Mouse (Mus musculus) retina, embryonic 14.5 days (tissue): ENCODE results near the gene B4galt7.
A peak's percentile ranks its signal among the peaks of the same experiment; 100 is the strongest.
"Not testable (repeated sequence)": the region's sequence is repeated elsewhere in the genome, so short reads cannot be mapped to it uniquely, and the experiment has no call there.

Source experiments
- DNase-seq: peaks from one replicate; pipeline ENCODE4 v3.0.0-alpha.2; 2015; ENCODE audit warnings: low spot score

Gene B4galt7

DNA sequence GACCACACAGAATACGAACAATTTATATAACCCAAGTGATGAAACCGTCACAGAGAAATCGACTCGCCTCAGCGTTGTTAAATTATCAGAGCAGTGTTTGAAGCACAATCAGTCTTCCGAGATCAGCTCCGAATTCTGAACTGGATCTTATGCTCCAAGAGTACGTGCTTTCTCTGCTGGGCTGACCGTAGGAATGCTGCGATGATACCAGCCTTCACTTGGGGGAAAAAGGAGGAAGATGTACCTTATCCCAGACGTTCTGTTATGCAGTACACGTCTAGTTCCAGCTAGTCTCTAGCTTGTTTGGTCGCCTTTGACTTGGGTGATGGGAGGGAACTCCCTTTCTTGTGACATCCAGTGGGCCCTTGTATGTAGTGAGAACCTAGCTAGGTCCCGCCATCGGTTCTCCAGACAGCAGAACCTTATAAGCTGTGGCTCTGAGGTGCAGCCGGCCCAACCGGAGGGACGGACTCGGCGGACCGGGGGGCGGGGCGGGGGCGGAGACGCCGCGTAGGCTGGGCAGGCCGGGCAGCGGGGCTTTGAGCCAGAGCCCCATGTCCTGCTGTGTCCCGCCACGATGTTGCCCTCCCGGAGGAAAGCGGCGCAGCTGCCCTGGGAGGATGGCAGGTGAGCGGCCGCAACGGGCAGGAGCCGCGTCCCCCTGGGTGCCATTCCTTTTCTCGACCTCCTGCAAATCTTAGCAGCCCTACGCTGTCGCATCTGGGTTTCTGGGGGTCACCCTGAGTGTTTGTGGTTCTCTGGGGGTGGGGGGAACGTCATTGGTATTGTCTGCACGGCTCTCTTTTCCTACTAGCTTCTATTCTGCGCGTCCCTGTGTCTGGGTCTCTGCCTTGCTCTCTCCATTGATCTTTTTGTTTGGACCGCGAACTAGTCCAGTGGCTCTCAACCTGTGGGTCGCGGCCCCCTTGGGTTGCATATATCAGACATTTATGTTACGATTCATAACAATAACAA lies at the start of gene B4galt7:
B4galt7 (plus strand) TSS at position 331 of the 975 bp plus-strand sequence.
- DNase-seq: peak; percentile 79

DNA sequence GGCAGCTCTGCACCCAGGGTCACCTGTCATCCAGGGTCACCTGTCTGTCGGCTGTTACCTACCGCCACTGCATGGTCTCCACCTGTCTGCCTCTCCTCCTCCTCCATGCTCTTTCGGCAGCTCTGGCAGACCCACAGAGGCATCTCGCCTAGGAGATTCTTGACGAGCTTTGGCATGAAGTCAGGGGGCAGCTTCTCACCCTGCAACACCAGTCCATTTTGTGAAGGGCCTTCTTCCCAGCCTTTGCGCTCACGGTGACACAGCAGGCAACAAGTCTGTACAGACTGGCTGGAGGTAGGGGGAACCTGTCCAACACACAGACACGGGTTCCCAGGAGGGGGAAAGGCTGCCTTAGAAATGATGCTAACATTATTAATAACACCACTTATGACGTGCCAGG lies 43.8 kb upstream of the B4galt7 start:
- no peak for DNase-seq

DNA sequence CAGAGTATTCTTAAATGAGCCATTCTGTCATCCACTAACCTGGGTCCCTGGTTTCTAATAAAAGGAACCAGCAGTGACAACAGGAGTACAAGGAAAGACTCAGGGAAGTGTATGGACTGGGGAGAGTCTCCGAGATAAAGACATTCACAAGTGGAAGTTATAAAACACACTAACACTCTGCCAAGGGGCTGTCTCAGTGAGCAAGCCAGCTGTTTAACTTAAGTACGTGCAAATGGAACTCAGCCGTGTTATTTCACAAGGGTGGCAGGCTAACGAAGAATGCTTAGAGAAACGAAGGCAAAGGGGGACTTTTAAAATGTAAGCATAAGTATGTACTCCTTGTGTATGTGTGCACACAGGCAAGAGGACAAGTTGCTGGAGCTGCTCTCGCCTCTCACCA lies 42.2 kb upstream of the B4galt7 start:
- DNase-seq: no peak

DNA sequence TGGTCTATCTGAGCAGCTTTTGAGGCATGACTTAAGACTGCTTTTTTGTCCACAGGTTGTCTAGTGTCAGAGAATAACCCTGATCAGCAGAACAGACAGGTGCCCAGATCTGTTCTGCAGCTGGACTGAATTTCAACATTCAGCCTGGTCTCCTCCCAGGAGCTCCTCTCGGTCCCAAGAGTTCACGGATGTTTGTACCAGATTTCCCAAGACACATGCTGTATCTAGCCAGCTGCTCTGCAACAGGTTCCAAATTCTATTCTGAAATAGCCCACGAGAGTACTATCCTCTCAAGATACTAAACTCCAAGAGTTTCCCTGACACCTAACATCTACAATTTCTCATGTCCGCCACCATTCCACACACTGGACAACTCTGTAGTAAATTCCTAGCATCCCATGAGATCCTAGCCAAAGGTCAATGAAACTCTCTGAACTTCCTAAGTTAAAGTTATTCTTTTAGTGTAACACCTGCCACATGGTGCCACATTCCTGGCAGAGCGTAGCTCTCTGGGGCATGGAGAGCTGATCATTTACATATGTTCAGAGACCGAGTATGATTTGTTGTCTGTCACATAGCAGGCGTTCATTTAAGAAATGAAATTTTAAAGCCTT lies 36.3 kb upstream of the B4galt7 start:
- no peak for DNase-seq

DNA sequence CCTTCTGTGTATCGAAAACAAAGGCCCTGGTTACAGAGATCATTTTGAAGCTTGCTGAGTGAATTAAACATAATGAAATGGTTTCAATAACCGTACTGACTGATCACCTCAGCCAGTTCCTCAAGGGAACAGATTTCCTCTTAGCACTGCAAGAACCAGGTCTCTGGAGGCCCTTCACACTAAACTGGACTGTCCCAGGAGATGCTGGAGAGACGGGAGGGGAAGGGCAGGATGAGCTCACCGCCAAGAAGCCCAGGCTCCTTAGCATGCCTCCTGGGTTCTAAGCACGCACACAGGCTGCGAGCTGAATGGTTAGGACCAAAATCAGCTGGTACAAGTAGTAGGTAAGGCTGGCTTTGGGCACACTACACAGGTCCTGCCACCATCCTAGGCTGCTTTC lies 32.7 kb upstream of the B4galt7 start:
- no peak for DNase-seq

DNA sequence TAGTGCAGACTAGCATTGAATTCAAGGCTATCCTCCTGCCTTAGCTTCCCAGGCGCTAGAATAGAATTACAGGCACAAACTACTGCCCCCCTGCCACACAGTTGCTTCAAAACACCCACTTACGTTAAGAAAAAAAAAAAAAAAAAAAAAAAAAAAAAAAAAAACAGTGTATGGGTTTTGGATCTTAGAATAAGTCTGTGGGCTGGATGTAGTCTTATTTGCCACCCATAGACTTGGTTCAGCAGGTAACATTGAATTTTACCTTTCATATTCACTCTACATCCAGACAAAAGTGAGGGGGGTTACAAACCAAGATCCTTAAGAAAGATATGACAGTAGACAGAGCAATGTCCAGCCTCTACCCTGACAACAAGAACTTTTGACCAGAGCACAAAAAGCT lies 31.7 kb upstream of the B4galt7 start:
- DNase-seq: no peak

DNA sequence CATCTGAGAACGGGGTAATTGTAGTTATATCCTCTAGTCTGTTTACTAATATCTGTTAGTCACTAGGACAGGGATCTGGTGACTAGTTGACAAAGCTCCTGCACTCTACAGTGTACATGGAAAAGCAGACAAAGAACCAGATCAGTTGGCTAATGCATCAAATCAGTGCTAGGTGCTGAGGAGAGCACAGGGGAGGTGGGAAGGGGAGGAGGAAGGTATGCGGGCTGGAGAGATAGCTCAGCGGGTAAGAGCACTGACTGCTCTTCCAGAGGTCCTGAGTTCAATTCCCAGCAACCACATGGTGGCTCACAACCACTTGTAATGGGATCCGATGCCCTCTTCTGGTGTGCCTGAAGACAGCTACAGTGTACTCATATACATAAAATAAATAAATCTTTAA lies 31.2 kb upstream of the B4galt7 start:
- not testable (repeated sequence) for DNase-seq

DNA sequence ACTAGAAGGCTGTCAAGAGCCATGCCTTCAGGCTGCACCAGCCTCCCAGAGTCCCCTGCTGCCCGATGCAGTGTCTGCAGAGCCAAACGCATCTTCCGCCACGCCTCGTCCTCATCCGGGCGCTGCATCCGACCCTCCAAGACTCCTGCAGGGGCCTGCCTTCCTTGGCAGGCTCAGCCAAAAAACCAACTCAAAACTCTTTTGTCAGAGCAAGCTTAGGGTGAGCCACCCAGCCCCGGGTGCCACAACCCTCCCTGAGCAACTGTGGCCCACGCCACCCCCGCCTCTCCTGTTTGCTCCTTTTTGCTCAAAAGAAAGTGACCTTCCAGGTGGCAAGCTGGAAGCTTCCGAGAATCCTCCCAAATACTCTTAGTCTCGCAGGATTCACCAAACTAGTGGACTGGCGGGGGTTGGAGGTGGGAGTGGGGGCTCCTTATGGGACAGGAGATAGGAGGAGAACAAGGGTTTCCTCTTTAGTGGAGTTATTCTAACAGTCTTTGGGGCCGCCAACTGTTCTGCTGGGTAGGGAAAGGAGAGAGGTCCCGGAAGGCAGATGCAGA lies 29.9 kb upstream of the B4galt7 start:
- peak; percentile 43 for DNase-seq

DNA sequence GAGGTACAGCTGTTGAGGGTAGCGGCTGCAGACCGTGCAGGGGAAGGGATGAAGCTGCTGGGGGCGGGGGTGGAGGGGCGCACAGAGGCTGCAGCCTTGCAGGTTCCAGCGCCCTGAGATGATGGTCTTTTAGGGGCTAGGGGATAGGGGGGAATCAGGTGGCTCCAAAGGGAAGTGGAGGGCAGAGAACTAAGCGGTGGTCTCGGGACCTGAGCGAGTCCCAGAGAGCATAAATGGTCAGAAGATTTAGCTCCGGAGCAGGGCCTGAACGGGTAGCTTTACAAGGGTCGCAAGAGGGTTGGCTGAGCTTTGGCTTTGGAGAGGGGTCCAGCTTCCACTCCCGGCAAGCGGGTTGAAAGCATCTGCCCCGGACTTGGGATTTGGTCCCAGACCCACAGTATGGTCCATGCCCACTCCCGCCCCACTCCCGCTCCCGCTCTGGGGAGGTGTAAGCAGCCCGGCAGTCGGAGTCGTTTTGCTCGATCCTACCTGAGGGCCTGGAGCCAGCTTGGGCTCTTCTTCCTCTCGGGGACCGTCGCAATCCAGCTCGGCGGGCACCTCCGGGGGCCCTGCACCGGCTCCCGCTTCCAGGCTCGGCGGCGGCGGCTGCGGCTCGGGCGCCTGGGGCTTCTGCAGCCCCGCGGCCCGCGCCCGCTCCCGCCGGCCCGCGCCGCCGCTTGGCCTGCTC lies 29.3 kb upstream of the B4galt7 start:
- DNase-seq: peak; percentile 44

DNA sequence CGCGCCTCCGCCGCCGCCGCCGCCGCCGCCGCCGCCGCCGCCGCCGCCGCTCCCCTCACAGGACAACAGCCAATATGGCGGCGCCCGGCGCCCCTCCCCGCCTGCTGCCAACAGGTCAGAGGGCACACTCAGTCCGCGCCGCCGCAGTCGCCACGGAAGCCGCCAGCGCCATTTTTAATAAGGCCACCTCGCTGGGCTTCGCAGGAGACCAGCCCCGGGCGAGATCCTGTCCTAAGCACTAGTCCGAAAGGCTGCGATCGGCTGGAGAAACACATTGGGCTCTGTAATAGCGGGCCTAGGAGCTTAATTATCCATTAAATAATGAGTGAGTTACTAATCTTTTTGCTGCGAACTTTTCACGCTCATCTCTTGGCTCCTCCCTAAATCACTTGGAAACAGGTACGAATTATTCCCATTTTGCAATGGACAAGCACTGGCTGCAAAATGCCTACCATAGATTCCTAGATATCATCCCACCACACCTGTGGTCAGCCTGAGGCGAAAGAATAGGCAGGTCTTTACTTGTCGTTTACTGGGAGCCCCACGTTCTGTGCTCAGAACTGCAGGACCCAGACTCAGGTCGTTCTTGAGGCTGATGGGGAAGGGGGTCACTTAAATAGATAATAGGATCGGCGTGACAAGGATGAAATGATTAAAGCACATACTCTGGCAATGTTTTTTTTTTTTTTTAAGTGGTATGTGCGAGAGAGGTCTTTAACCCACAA lies 28.5 kb upstream of the B4galt7 start, which contains the start of gene Fam193b:
Fam193b (minus strand) TSS at position 94 of the 725 bp plus-strand sequence.
- peak; percentile 98 for DNase-seq

DNA sequence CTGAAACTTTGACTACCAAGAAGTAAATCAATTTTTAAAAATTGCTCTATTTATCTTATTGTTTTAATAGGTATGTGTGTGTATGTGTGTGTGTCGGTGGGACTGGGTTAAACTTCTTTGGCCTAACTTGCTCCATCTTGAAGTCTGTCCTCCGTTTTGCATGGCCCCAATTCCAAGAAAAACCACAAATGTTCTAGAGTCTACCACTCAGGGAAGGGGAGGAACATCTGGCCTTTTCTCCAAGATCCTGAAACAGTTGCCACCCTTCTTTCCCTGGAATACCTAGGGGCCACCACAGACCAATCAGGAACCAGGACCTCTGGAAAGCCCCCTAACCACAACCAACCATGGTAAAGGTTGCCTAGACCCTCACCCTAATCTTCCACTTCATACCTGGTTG lies 27.7 kb upstream of the B4galt7 start:
- DNase-seq: no peak

DNA sequence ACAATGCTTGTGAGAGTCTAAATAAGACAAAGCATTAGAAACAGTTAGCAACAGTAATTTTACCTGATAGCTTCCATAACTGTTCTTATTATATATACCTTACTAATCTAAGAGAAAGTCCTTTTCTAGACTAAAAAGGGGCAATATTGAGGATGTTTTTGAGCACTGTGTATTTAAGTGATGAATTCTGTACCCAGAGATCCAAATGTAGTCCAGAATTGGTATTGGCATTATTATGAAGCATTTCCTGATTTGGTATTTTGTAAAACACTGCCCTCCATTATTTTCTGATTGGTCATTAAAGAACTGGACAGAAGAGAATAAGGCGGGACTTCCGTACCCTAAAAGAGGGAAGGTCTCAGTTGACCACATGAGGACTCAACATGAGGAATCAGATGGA lies 26.3 kb upstream of the B4galt7 start, which contains the start of gene Tmed9:
Tmed9 (plus strand) TSS at position 301 of the 400 bp plus-strand sequence.
- no peak for DNase-seq

DNA sequence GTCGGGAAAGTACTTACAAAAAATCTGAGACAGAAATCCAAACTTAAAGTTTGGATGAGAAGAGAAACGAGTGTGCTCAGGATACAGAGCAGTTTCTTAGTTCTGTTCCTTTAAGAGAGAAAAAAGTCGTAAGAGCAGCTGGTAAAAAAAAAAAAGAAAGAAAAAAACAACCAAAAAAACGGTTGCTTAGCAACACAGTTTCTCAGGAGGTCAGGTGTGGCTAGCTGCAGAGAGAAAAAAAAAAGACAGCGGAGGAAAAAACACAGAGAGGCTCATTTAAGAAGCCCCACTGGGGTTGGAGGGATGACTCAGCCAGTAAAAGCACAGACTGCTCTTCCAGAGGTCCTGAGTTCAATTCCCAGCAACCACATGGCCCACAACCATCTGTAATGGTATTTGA lies 25.4 kb upstream of the B4galt7 start:
- no peak for DNase-seq

DNA sequence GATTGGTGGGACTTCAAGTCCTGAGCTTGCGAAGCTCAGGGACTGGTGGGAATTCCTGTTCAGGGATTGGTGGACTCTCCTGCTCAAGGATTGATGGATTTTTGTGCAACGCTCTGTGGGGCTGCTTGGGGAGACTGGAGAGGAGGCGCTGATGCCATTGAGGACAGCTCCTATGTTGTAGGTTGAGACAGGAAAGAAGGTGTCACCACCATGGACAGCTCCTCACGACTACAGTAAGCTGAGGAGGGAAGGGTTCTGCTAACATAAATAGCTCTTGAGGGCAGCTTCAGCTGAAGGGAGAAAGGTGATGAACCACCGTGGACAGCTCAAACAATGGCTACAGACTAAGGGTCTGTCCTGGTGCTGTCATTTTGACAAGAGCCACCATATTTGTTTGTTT lies 23.8 kb upstream of the B4galt7 start:
- no peak for DNase-seq

DNA sequence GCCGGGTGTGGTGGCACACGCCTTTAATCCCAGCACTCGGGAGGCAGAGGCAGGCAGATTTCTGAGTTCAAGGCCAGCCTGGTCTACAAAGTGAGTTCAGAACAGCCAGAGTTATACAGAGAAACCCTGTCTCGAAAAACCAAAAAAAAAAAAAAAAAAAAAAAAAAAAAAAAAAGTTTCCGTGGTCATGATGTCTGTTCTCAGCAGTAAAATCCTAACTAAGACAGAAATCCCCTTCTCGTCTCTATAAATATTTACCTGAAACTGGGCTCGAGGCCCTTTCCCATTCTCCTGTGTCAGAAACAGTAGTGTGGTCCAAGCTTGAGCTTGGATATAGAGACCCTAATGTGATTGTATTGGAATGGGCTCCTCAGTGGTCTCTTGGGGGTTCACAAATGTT lies 22.8 kb upstream of the B4galt7 start:
- not testable (repeated sequence) for DNase-seq

DNA sequence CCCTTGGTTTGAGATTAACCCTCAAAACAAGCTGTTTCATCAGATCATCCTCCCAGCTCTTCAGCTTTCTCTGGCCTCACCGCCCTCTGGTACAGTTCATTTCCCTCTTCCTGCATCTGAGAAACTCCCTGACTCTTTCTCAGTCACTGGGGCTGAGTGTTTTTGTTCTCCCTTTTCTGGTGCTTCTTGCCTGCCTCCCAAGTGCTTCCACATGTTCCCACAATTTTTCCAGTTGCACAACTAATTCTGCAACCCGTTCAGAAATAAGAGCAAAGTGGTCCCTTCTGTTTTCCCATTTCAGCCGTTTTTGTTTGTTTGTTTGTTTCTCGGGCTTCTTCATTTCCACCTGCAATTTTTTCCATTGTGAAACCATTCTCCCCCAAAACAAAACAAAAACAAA lies 21.6 kb upstream of the B4galt7 start:
- DNase-seq: no peak

DNA sequence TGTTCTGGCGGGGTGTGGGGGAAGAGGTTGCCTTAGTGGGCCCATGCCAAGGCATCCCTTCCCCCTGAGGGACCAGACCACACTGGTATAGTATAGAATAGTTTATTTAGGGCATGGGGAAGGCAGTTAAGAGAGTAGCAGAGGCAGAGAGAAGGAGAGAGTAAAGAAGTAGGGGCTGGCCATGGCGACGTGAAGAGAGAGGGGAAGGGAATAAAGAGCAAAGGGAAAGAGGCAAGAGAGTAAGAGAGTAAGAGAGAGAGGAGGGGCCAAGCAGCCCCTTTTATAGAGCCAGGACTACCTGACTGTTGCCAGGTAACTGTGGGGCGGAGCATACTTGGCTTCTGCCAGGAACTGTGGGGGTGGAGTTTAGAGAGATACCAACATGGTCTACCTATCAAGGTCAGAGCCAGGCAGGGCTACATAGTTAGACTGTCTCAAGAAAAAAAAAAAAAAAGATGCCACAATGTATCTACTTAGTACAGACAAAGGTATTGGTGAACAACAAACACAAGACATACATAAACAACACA lies 7.7 kb upstream of the B4galt7 start:
- DNase-seq: peak; percentile 13

DNA sequence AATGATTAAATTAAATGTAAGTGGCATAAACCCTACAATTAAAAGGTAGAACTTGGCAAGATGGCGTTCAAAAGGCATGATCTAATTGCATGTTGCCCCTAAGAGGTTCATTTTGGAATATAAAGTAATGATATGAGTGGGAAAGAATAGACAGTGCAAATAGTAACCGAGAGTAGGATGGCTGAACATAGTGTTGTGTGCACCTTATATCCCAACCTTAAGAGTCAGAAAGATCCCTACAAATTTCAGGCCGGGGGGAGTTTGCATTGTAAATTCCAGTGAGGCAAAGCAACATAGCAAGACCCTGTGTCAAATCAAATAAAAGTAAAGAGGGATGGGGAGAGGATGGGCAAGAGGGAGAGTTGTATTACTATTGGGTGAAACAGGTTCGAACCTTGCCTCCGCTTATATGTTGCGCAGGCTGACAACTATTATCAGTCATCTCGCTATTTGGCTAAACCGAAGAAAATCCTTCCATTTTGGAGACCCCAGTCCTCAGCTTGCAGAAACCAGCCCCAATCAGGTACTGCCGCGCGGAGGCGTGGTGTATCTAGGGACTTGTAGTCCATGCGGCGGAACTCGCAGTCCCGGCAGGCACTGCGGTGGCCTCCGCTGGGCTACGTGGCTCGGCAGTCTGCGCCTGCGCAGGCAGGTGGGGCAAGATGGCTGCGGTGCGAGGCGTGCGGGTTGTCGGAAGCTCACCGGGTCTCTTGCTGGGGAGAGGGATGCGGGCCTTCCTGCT lies 7.0 kb upstream of the B4galt7 start:
- DNase-seq: peak; percentile 97

DNA sequence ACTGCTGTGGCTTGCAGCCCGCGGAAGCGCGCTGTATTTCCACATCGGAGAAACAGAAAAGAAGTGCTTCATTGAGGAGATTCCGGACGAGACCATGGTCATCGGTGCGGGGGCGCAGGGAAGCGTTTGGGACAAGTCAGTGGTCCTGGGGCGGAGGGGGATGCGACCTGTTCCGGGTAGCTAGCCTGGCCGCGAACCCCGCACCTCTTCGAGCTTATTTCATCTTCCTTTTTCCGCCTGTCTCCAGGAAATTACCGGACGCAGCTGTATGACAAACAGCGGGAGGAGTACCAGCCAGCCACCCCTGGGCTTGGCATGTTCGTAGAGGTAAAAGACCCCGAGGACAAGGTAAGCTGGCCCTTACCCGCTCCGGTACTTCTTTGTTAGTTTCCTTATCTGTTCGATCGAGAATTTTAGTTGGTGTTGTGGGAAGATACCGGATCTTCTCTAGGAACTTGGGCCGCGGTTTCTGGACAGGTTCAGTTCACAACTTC lies 6.4 kb upstream of the B4galt7 start:
- DNase-seq: no peak

DNA sequence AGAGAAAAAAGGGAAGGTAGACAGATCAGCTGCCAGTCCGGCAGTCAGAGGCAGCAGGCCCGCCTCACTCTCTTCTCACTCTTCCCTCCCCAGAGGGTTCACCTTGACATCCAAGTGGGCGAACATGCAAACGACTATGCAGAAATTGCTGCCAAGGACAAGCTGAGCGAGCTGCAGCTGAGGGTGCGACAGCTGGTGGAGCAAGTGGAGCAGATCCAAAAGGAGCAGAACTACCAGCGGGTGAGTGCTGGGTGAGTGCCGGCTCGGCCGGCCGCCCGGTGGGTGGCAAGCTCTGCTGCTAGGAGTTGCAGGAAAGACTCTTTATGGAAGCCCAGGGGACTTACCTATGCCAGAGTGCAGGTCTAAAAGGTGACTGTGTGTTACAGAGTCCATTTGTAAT lies 4.3 kb upstream of the B4galt7 start:
- no peak for DNase-seq
